Mouse (Mus musculus) regulatory T cell (primary cell): ENCODE results near the gene Pla2g1b.
"Not testable (repeated sequence)": the region's sequence is repeated elsewhere in the genome, so short reads cannot be mapped to it uniquely, and the experiment has no call there.

Source experiments
- in situ Hi-C: fragments of 300-600 bp; cut with MboI, MseI; formaldehyde crosslinking; loops from one replicate; pipeline ENCODE4 v1.15.1; 2025; ENCODE audit warnings: high pct_unique_total_duplicates

The Pla2g1b gene

DNA sequence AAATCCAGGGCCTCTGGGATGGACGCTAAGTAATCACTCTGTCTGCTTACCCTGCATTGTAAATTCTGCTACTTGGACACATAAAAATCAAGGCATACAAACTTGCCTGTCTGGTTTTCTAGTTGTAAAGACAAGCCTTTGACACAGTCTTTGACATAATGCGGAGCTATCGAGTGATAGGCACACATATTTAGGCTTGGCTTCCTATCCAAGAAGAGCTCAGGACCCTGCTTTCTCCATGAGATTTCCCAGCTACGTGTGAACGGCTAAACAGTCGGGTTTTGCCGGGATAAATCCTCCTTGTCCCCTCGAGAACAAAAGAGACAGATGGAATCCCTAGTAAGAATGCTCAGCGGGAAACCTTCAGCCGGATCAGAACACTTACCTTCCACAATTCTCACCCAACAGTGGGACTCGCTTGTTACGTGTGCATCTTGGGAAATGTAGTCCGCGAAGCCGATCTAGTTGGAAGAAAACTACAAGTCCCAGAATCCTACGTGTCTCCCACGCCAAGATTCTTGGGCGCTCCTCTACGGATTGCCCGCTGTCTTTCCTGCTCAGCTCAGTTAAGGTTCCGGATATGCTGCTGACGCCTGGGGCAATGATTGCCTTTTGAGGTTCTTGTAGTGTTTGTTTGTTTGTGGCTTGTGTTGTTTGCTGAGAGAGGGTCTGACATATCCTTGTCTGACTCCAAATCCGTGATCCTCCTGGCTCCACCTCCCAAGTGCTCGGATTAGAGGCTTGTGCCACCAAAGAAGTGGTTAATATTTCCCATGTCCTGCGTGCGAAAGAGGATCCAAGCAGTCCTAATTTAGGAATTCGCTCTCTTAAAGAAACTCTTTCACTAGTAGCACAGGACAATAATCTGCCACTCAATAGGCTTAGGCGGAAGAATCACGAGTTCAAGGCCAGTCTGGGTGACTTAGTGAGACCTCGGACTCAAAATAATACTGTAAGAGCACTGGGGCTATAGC, 18.2 kb downstream of the Pla2g1b start, which contains the start of gene Sirt4:
TSS of gene Sirt4 (minus strand) at position 779 of the 974 bp plus-strand sequence.
- in situ Hi-C loops, result loop anchor here (10.0 kb wide), 1 partner anchor 1669 kb away; no protein-coding TSS in a partner anchor

DNA sequence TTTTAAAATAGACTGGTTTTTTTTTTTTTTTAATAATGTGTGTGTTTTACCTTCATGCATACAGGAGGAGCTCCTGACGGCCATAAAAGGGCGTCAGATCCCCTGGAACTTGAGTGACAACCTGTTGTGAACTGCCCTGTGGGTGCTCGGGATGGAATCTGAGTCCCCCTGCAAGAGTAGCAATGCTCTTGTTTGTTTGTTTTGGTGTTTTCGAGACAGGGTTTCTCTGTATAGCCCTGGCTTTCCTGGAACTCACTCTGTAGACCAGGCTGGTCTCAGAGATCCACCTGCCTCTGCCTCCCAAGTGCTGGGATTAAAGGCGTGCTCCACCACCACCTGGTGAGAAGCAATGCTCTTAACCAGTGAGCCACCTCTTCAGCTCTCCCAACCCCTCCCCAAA, 18.9 kb downstream of the Pla2g1b start:
- in situ Hi-C loops, result loop anchor here (10.0 kb wide), 1 partner anchor 1670 kb away; no protein-coding TSS in a partner anchor

DNA sequence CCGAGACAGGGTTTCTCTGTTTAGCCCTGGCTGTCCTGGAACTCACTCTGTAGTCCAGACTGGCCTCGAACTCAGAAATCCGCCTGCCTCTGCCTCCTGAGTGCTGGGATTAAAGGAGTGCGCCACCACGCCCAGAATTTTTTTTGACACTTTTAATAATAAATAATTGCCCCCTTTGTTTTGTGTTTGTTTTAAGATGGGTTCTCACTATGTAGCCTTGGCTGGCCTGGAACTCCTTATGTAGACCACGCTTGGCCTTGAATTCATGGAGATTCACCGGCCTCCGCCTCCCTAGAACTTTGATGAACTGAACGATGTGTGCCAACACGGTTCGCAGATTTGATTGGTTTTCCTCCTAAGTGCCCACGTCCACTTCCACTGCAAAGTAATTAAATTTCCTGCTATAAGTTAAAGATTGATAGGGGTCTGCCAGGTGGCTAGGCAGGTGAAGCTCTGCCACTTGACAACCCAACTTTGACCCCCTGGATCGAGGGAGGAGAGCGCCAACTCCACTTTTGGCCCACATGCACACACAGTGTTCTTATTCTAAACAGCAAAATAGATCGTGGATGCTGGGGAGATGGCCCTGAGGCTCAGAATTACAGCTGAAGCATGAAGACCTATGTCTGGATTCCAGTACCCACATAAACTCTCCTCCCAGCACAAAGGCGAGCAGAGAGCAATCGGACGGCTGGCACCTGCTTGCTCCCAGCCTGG, 19.6 kb downstream of the Pla2g1b start:
- in situ Hi-C loops, result loop anchor here (10.0 kb wide), 1 partner anchor 1671 kb away; no protein-coding TSS in a partner anchor

DNA sequence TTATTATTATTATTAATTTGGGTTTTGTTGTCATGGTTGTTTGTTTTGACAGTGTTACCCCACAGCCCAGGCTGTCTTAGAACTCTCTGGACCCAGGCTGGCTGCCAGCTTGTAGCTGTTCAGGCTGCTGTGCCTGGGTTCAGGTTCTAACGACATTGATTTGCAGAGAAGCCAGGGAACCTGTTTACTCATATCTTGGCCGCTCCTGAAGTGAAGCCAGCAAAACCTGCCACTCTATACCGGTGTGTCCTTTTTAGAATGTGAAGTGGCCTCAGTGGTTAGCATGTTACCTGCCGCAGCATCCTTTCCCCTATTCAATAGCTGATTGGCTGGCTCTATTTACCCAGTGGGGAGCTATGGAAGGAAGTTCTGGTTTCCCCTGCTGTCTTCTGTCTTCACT, 20.7 kb downstream of the Pla2g1b start:
- in situ Hi-C loops, result loop anchor here (10.0 kb wide), 1 partner anchor 1672 kb away; no protein-coding TSS in a partner anchor

DNA sequence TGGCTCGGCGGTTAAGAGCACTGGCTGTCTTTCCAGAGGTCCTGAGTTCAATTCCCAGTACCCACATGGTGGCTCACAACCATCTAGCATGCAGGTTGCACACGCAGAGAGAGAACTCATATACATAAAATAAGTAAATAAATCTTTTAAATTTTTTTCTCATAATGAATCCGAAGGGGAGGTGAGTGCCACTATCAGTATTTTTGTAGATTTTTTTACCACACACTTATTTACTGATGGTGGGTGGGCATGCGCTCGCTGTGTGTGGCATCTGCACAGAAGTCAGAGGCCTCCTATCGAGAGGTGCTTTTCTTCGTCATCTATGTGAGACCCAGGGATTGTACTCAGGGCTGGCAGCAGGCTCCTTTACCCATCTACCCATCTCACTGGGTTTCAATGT, 21.3 kb downstream of the Pla2g1b start:
- in situ Hi-C loops, result loop anchor here (10.0 kb wide), 1 partner anchor 1673 kb away; no protein-coding TSS in a partner anchor

DNA sequence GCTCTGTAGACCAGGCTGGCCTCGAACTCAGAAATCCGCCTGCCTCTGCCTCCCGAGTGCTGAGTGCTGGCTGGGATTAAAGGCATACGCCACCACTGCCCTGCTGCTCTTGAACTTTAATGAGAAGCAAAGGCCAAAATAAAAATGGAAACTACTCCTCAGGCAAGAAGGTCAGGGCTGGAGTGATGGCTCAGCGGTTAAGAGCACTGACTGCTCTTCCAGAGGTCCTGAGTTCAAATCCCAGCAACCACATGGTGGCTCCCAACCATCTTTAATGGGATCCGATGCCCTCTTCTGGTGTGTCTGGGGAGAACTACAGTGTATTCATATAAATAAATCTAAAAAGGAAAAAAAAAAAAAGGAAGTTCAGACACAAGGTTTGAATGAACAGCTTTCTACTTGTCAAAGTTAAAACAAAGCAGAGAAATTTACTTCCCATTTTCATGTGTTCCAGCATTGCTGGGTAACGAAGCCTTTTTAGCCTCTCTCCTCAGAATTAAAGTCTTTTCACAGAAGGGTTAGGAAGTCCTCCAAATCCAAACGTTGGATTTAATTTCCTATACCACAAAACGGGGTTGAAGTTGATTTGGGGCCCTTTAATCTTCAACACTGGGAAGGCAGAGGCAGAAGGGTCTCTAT, 22.0 kb downstream of the Pla2g1b start:
- in situ Hi-C loops, result loop anchor here (10.0 kb wide), 1 partner anchor 1673 kb away; no protein-coding TSS in a partner anchor

DNA sequence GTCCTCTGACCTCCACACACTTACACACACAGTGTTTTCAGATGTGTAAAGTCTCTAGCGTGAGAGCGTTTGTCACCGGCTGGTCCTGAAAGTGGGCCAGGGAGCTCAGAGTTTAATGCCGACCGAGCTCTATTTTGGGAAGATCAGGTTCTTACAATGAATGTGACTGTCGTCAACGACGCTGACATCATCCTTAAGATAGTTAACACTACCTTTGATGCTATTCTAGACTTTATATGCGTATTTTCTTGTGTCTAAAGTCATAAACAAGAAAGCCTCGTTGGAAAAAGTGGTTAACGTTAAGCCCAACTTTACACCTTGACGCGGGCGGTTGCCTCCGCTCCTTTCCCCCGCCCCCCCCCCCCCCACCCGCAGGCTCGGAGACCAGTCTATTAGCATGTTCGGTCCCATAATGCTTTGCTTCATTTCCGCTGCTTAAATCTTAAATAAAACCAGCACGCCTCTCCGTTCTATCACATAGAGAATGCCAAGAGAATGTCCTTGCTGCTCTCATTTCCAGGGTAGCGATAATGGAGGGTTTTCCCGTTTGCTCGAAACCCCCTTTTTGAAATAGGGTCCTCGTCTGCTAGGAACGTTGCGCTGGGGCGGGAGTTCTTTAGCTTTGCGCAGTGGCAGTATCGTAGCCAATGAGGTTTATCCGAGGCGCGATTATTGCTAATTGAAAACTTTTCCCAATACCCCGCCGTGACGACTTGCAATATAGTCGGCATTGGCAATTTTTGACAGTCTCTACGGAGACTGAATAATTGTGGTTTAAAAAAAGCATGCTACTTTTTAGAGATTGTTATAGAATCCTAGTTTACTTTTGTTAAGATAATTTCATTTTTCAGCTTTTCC, 23.0 kb downstream of the Pla2g1b start:
- in situ Hi-C loops, result loop anchor here (10.0 kb wide), 1 partner anchor 1674 kb away; no protein-coding TSS in a partner anchor

DNA sequence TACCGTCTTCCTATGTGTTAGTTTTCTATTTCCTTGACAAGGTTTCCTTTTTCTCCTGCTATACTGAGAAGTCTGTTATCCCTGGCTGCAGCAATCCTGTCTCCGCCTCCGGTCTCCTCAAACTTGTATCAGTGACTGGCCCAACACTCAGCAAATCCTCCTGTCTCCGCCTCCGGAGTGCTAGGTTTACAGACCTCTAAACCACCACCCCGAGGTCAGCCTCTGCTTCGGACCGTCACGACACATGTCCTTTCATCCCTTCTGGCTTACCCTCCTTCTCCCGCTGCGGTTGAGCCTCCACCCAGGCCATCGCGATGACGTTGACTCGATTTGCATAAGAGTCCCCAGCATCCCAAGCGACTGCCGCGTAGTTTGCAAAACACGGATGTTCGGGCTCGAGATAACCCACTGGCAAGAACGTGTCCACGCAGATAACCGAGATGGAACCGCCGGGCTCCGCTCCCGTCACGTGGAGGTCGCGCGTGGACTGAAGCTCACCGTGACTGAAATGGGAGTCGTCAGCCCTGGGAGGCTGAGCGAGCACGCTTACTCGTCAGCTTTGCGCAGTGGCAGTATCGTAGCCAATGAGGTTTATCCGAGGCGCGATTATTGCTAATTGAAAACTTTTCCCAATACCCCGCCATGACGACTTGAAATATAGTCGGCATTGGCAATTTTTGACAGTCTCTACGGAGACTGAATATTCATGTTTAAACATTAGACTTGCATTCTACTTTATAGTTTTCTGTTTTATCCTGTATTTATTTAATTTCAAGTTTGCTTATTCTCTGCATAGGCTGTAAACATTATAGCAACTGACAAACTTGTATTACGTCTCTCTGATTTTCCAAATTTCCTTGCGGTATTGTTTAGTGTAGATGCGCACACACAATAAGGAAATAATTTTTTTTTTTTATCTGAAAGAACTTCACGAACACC, 23.9 kb downstream of the Pla2g1b start:
- in situ Hi-C loops, result loop anchor here (10.0 kb wide), 1 partner anchor 1675 kb away; no protein-coding TSS in a partner anchor

DNA sequence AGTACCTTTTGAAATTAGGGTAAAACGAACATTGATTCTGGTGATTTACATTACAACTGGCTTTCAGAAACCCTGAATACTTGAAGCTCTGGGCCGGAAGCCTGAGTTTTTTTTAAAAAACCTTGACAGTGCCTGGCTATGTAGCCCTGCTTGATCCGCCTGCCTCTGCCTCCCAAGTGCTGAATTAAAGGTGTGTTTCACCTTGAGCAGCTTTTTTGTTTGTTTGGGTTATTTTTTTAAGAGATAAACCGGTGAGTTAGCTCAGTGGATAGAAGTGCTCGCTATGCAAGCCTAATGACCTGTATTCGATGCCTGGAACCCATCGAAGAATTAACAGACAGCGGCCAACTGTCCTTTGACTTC, 24.6 kb downstream of the Pla2g1b start:
- in situ Hi-C loops, result no loop called here

DNA sequence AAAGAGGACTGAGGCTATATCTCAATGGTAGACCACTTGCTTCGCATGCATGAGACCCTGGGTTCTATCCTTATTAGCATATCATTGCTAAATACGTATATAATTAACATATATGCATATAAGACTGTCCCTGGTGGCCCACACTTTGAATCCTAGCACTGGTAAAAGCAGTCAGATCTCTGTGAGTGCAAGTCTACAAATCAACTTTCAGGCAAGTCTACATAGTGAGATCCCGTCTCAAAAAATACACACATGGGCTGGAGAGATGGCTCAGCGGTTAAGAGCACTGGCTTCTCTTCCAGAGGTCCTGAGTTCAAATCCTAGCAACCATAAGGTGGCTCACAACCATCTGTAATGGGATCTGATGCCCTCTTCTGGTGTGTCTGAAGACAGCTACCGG, 25.0 kb downstream of the Pla2g1b start:
- in situ Hi-C loops, result no loop called here

DNA sequence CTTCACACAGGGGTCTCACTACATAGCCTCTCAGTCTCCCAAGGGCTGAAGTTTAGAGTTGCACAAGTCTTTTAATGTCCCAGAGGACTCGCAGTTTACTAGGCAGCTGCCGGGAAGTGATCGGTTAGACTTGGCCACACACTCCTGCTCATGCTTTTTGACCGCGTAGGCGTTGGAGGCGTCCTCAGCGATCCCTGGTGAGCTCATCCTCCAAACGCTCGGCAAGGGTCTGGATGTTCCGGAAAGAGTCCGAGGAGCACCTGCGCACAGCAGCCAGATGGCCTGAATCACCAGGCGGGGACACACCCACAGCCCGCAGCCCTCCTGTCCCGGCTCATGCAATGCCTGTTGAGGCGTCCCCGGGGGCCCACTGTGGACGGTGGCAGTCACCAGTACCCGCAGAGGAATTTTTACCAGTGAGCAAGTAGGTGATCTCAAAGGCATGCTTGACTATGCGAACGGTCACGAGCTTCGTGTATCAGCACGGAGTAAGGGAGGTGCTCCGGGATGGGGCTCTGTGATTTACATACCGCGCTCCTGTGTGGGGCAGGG, 25.8 kb downstream of the Pla2g1b start:
- in situ Hi-C loops, result no loop called here

DNA sequence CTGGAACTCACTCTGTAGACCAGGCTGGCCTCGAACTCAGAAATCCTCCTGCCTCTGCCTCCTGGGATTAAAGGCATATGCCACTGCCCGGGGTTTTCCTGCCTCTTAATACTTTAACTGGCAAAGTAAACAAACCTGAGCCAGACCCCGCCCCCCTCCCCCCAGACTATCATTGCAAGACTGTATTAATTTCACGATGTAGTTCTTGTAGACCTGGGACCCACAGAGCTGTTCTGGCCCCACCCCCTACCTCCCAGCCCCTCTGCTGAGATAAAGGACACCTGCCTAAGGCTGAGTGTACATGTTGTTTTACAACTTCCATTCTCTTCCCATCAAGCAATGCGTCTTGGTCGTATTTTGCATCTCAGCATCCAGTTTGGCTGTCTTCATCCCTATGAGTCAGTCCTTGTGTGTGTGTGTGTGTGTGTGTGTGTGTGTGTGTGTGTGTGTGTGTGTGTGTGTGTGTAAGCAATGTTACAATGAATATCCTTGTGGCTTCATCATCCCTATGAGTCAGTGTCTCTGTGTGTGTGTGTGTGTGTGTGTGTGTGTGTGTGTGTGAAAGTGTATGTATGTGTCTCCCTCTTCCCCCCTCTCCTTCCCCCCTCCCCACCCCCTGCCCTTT, 26.8 kb downstream of the Pla2g1b start:
- in situ Hi-C loops, result no loop called here

DNA sequence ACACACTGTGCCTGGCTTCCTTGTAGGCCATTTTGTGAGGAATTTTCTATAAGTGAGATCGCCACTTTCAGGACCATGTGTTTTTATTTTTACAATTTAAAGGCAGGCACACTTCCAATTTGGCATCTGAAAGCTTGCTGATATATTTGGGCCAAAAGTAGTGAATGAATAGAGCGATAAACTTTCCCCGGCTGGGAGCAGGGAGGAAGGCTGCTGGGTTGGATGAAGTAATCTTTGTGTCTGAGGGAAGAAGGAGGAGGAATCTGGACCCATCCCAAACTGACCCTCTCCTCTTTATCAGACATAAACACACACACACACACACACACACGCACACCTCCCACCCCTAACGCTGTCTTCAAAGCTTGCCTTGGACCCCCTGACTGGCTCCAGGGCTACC, 27.4 kb downstream of the Pla2g1b start:
- in situ Hi-C loops, result no loop called here

DNA sequence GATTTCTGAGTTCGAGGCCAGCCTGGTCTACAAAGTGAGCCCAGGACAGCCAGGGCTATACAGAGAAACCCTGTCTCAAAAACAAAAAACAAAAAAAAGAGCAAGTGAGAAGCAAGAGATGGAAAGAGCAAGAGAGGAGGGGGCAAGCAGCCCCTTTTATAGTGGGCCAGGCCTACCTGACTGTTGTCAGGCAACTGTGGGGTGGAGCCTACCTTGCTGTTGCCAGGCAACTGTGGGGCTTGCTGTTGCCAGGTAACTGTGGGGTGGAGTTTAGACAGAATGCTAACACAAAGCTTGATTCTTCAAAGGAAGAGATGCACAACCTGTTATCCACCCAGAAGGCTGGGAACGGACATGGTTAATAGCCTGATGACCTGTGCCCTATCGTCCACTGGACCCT, 29.6 kb downstream of the Pla2g1b start:
- in situ Hi-C loops, result not testable (repeated sequence)

DNA sequence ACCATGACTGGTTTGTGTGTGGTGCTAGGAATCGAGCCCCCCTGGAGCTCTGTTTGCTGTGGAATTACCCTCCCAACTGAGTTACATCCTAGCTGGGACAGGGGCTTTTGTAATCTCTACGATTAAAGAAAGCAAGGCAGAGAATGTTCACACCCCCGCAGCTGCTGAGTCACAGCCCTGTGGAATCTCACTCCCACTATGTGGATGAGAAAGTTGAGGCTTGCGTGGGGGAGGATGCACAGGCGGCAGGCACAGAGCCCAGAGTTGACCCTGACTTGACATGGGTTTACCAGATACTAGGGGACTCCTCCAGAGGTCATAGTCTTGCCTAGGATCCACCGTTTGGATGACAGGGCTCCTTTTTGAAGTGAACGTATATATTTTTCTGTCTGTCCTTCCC, 31.0 kb downstream of the Pla2g1b start:
- in situ Hi-C loops, result no loop called here

DNA sequence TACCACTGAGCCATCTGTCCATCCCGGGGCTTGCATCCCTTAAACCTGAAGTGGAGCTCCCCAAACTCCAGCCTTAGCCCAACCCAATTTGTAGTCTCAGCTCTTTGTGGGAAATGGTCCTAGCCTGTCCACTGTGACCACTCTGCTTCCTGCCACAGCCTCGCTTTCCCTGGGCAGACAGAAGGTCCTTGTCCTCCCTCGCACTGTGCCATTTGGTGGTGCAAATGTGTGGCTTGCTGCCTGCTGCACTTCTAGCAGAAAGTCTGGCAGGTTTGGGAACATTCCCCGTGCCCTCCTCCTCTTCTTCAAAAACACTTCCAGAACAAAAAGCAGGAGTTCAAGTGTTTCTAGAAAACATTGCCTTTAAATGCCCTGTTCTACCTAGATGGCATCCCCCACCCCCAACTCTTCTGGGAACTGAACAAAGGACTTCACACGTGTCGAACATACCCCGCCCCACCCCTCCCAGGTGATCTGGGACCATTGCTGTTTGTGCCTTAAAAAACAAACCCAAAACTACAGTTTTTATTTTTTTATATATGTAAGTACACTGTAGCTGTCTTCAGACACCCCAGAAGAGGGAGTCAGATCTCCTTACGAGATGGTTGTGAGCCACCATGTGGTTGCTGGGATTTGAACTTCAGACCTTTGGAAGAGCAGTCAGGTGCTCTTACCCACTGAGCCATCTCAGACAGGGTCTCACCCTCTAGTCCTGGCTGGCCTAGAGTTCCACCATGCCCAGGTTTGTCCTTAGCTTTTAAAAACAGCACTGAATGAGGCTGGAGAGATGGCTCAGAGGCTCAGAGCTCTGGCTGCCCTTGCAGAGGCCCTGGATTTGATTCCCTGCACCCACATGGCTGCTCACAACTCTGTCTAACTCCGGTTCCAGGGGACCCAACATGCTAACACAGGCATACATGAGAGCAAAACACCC, 32.5 kb downstream of the Pla2g1b start:
- in situ Hi-C loops, result no loop called here

DNA sequence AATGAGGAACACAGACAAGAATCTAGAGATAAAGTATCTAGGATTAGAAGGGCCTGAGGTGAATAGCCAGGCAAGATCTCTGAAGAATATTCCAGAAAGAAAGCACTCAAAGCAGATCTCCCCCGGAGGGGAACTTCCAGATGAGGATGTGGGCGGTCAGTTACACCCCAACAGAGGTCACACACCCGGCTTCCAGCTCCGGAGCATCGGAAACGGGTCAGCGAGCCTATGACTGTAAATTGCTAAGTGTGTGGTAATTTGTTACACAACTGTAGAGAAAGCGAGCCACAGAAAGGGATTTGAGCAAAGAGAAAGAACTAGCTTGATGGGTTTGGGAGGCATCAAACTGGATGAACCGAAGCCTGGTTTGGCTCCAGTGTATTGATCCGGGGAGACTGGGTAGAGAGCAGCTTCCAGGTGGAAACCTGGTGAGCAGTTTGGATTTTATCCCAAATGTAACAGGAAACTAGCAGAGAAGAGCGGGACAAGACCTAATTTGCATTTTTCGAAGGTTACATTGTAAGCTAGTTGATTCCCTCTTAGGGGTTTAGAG, 34.4 kb downstream of the Pla2g1b start:
- in situ Hi-C loops, result loop anchor here (5.0 to 10.0 kb wide), 2 partner anchors 42 to 1874 kb away; no protein-coding TSS in a partner anchor
